Comparison of ENCODE assay signal across 21 mouse cellular contexts in the genomic region with DNA sequence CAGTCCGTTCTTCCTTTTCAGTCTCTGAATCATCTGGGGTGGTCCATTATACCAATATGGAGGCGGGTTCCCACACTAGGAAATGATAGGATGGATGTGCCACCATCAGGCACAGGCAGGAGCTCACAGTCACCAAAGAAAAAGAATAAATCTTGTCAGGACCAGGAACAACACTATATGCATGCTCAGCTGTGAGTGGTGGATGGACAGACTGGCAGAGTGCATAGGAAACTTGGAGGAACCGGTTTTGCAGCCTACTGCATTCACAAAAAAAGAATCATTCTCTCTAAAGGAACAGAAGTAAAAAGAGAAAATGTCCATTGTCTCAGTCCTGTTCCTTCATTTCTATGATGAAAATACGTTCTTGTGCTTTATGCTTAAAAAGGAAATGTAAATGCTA.
DNase-seq lines count a peak whose midpoint lies in the region; ATAC-seq and TF ChIP-seq lines count a peak whose summit lies in the region.
"Had no signal": no experiment of that assay in that cellular context is flagged by ENCODE, and none has a peak within 500 bp of the region (broad histone marks: within the 10 kb centered on the region; RNA-seq: fewer than 3 reads in every experiment).

No protein-coding gene starts in this region.

- DNase-seq in intestine, embryonic 14.5 days (ENCODE audit: low spot score) = peak; percentile 45
- DNase-seq in lung, adult 18-20 months = no peak
- DNase-seq in stomach, postnatal 0 days (ENCODE audit: low spot score) = no peak
- peak; percentile 66 for DNase-seq in embryonic facial prominence, embryonic 14.5 days (ENCODE audit: low spot score)
- no peak for DNase-seq in forebrain, embryonic 11.5 days (ENCODE audit: low spot score)
- DNase-seq: adrenal gland, postnatal 10 days; cerebellum, adult 11 months; cerebellum, adult 8-10 months; cerebellum, postnatal 14 days; embryo, embryonic 11 days; gastrocnemius, postnatal 36 days; heart, adult 11 months; heart, postnatal 36 days had no signal

- no peak for TF ChIP-seq CTCF in stomach, postnatal 0 days (IDR thresholded peaks at IDR 0.05; ENCODE audit: low read depth)

- H3K9ac ChIP-seq in intestine, embryonic 14.5 days (ENCODE audit: low read length) = no peak overlapping the region
- H3K9ac ChIP-seq in intestine, embryonic 16.5 days (ENCODE audit: low read depth, low read length) = no peak overlapping the region
- H3K9ac ChIP-seq in lung, embryonic 16.5 days (ENCODE audit: low read length) = no peak overlapping the region
- H3K9ac ChIP-seq in stomach, embryonic 14.5 days (replicated peaks; ENCODE audit: low read depth, low read length) = no peak overlapping the region
- H3K9ac ChIP-seq in stomach, postnatal 0 days (ENCODE audit: low read length) = no peak overlapping the region
- no peak overlapping the region for H3K9ac ChIP-seq in embryonic facial prominence, embryonic 14.5 days (ENCODE audit: low read depth, low read length)
- no peak overlapping the region for H3K9ac ChIP-seq in forebrain, embryonic 11.5 days (ENCODE audit: low read length)
- H3K9ac ChIP-seq: embryonic facial prominence, embryonic 15.5 days; forebrain, embryonic 15.5 days; heart, embryonic 13.5 days had no signal

- no peaks in the 10 kb centered on the region for H3K9me3 ChIP-seq in intestine, embryonic 14.5 days (ENCODE audit: control insufficient read depth, low read length)
- no peaks in the 10 kb centered on the region for H3K9me3 ChIP-seq in intestine, embryonic 16.5 days (ENCODE audit: control insufficient read depth, low read length)
- no peaks in the 10 kb centered on the region for H3K9me3 ChIP-seq in lung, embryonic 16.5 days (ENCODE audit: control insufficient read depth, low read length)
- no peaks in the 10 kb centered on the region for H3K9me3 ChIP-seq in stomach, embryonic 14.5 days (ENCODE audit: control insufficient read depth, low read depth, low read length)
- no peaks in the 10 kb centered on the region for H3K9me3 ChIP-seq in stomach, postnatal 0 days (ENCODE audit: control insufficient read depth, low read length)
- 0 out of 2 replicates have a peak, but pooled peaks cover 3% of the 10 kb centered on the region for H3K9me3 ChIP-seq in embryonic facial prominence, embryonic 14.5 days (ENCODE audit: control insufficient read depth, low read length)
- no peaks in the 10 kb centered on the region for H3K9me3 ChIP-seq in forebrain, embryonic 11.5 days (ENCODE audit: control insufficient read depth, low read length)
- H3K9me3 ChIP-seq: embryonic facial prominence, embryonic 15.5 days; forebrain, embryonic 10.5 days; forebrain, embryonic 15.5 days; heart, embryonic 13.5 days had no signal

- no peak for ATAC-seq in intestine, embryonic 14.5 days (replicated peaks; ENCODE audit: low FRiP score, low TSS enrichment, low read depth)
- no peak for ATAC-seq in intestine, embryonic 16.5 days
- ATAC-seq in lung, embryonic 16.5 days (ENCODE audit: low read depth) = no peak
- ATAC-seq in stomach, embryonic 14.5 days (ENCODE audit: insufficient number of reproducible peaks, insufficient read depth, low FRiP score, low read depth) = no peak
- no peak for ATAC-seq in stomach, postnatal 0 days (ENCODE audit: low FRiP score, low TSS enrichment)
- ATAC-seq in embryonic facial prominence, embryonic 14.5 days (ENCODE audit: low read depth) = no peak
- no peak for ATAC-seq in forebrain, embryonic 11.5 days (replicated peaks; ENCODE audit: low FRiP score)
- ATAC-seq: forebrain, embryonic 15.5 days had no signal

- peaks cover 4% of the 10 kb centered on the region; the same call in 1 of the 2 replicates for H3K4me1 ChIP-seq in intestine, embryonic 14.5 days (replicated peaks; ENCODE audit: control insufficient read depth, insufficient read depth, low read length)
- H3K4me1 ChIP-seq in intestine, embryonic 16.5 days (ENCODE audit: control insufficient read depth, insufficient read depth, low read length) = no peaks in the 10 kb centered on the region
- H3K4me1 ChIP-seq in lung, embryonic 16.5 days (replicated peaks; ENCODE audit: control insufficient read depth, insufficient read depth, low read length) = no peaks in the 10 kb centered on the region
- H3K4me1 ChIP-seq in stomach, embryonic 14.5 days (ENCODE audit: control insufficient read depth, insufficient read depth, low read length) = no peaks in the 10 kb centered on the region
- H3K4me1 ChIP-seq in stomach, postnatal 0 days (replicated peaks; ENCODE audit: control insufficient read depth, insufficient read depth) = no peaks in the 10 kb centered on the region
- peaks cover 2% of the 10 kb centered on the region; the same call in 1 of the 2 replicates for H3K4me1 ChIP-seq in embryonic facial prominence, embryonic 14.5 days (ENCODE audit: control insufficient read depth, insufficient read depth, low read length)
- no peaks in the 10 kb centered on the region for H3K4me1 ChIP-seq in forebrain, embryonic 11.5 days (replicated peaks; ENCODE audit: control insufficient read depth, insufficient read depth, low read length)
- H3K4me1 ChIP-seq: embryonic facial prominence, embryonic 15.5 days; forebrain, embryonic 10.5 days; forebrain, embryonic 15.5 days; heart, embryonic 13.5 days had no signal

- no peak overlapping the region for H3K27ac ChIP-seq in intestine, embryonic 14.5 days (ENCODE audit: low read depth)
- no peak overlapping the region for H3K27ac ChIP-seq in intestine, embryonic 16.5 days (ENCODE audit: low read length)
- H3K27ac ChIP-seq in lung, embryonic 16.5 days (ENCODE audit: low read length) = no peak overlapping the region
- 0 out of 2 replicates have a peak overlapping the region, but pooled peaks have one; percentile 58 for H3K27ac ChIP-seq in stomach, embryonic 14.5 days (ENCODE audit: low read length)
- no peak overlapping the region for H3K27ac ChIP-seq in stomach, postnatal 0 days (replicated peaks)
- no peak overlapping the region for H3K27ac ChIP-seq in embryonic facial prominence, embryonic 14.5 days (replicated peaks; ENCODE audit: low read depth, low read length)
- no peak overlapping the region for H3K27ac ChIP-seq in forebrain, embryonic 11.5 days (ENCODE audit: low read depth, low read length)
- H3K27ac ChIP-seq: embryonic facial prominence, embryonic 15.5 days; forebrain, embryonic 10.5 days; forebrain, embryonic 15.5 days; heart, embryonic 13.5 days had no signal

- H3K4me3 ChIP-seq in intestine, embryonic 14.5 days (ENCODE audit: low read depth, low read length) = no peak overlapping the region
- no peak overlapping the region for H3K4me3 ChIP-seq in intestine, embryonic 16.5 days (ENCODE audit: low read length)
- no peak overlapping the region for H3K4me3 ChIP-seq in lung, embryonic 16.5 days (ENCODE audit: low read length)
- H3K4me3 ChIP-seq in stomach, embryonic 14.5 days (ENCODE audit: low read depth, low read length) = no peak overlapping the region
- no peak overlapping the region for H3K4me3 ChIP-seq in stomach, postnatal 0 days (ENCODE audit: low read depth, low read length)
- no peak overlapping the region for H3K4me3 ChIP-seq in embryonic facial prominence, embryonic 14.5 days (ENCODE audit: low read depth, low read length)
- H3K4me3 ChIP-seq in forebrain, embryonic 11.5 days (ENCODE audit: low read depth, low read length) = no peak overlapping the region
- H3K4me3 ChIP-seq: embryonic facial prominence, embryonic 15.5 days; erythroblast, embryonic 14.5 days; forebrain, embryonic 10.5 days; forebrain, embryonic 15.5 days; heart, embryonic 13.5 days had no signal

- 65% methylated on average over 4 of the region's 4 CpGs for WGBS in intestine, embryonic 14.5 days
- WGBS in intestine, embryonic 16.5 days = 65% methylated on average over 4 of the region's 4 CpGs
- 56% methylated on average over 4 of the region's 4 CpGs for WGBS in lung, embryonic 16.5 days
- 62% methylated on average over 4 of the region's 4 CpGs for WGBS in stomach, embryonic 14.5 days
- WGBS in stomach, postnatal 0 days = 57% methylated on average over 4 of the region's 4 CpGs
- WGBS in embryonic facial prominence, embryonic 14.5 days = 62% methylated on average over 4 of the region's 4 CpGs
- WGBS in forebrain, embryonic 11.5 days = 75% methylated on average over 4 of the region's 4 CpGs

- no peak for TF ChIP-seq EP300 in stomach, postnatal 0 days (optimal IDR thresholded peaks at IDR 0.05)

- no peaks in the 10 kb centered on the region for H3K36me3 ChIP-seq in intestine, embryonic 14.5 days (ENCODE audit: control insufficient read depth, insufficient read depth, low read length)
- no peaks in the 10 kb centered on the region for H3K36me3 ChIP-seq in intestine, embryonic 16.5 days (ENCODE audit: control insufficient read depth, insufficient read depth, low read length)
- no peaks in the 10 kb centered on the region for H3K36me3 ChIP-seq in lung, embryonic 16.5 days (ENCODE audit: control insufficient read depth, insufficient read depth, low read length)
- no peaks in the 10 kb centered on the region for H3K36me3 ChIP-seq in stomach, embryonic 14.5 days (ENCODE audit: control insufficient read depth, insufficient read depth, low read length)
- no peaks in the 10 kb centered on the region for H3K36me3 ChIP-seq in stomach, postnatal 0 days (ENCODE audit: control insufficient read depth, insufficient read depth, low read length)
- no peaks in the 10 kb centered on the region for H3K36me3 ChIP-seq in embryonic facial prominence, embryonic 14.5 days (ENCODE audit: control insufficient read depth, insufficient read depth, low read length)
- no peaks in the 10 kb centered on the region for H3K36me3 ChIP-seq in forebrain, embryonic 11.5 days (ENCODE audit: control insufficient read depth, insufficient read depth, low read length)
- H3K36me3 ChIP-seq: embryonic facial prominence, embryonic 15.5 days; forebrain, embryonic 10.5 days; forebrain, embryonic 15.5 days; heart, embryonic 13.5 days had no signal

- no peaks in the 10 kb centered on the region for H3K27me3 ChIP-seq in intestine, embryonic 14.5 days (replicated peaks; ENCODE audit: control insufficient read depth, insufficient read depth, low read length)
- no peaks in the 10 kb centered on the region for H3K27me3 ChIP-seq in intestine, embryonic 16.5 days (replicated peaks; ENCODE audit: control insufficient read depth, insufficient read depth, low read length)
- H3K27me3 ChIP-seq in lung, embryonic 16.5 days (ENCODE audit: control insufficient read depth, insufficient read depth, low read depth, low read length) = no peaks in the 10 kb centered on the region
- no peaks in the 10 kb centered on the region for H3K27me3 ChIP-seq in stomach, embryonic 14.5 days (ENCODE audit: control insufficient read depth, insufficient read depth, low read length)
- no peaks in the 10 kb centered on the region for H3K27me3 ChIP-seq in stomach, postnatal 0 days (ENCODE audit: control insufficient read depth, insufficient read depth, low read length)
- H3K27me3 ChIP-seq in embryonic facial prominence, embryonic 14.5 days (replicated peaks; ENCODE audit: control insufficient read depth, insufficient read depth, low read length) = no peaks in the 10 kb centered on the region
- no peaks in the 10 kb centered on the region for H3K27me3 ChIP-seq in forebrain, embryonic 11.5 days (ENCODE audit: control insufficient read depth, insufficient read depth, low read length)
- H3K27me3 ChIP-seq: embryonic facial prominence, embryonic 15.5 days; forebrain, embryonic 15.5 days; heart, embryonic 13.5 days had no signal

- no peak overlapping the region for H3K4me2 ChIP-seq in intestine, embryonic 14.5 days (ENCODE audit: low read length)
- H3K4me2 ChIP-seq in intestine, embryonic 16.5 days (ENCODE audit: low read depth, low read length) = no peak overlapping the region
- peak overlapping the region; percentile 31; the same call in 1 of the 2 replicates for H3K4me2 ChIP-seq in lung, embryonic 16.5 days (ENCODE audit: low read depth, low read length)
- 0 out of 2 replicates have a peak overlapping the region, but pooled peaks have one; percentile 12 for H3K4me2 ChIP-seq in stomach, embryonic 14.5 days (replicated peaks; ENCODE audit: low read depth, low read length)
- H3K4me2 ChIP-seq in stomach, postnatal 0 days (replicated peaks; ENCODE audit: low read depth) = no peak overlapping the region
- H3K4me2 ChIP-seq in embryonic facial prominence, embryonic 14.5 days (ENCODE audit: low read depth, low read length) = no peak overlapping the region
- H3K4me2 ChIP-seq in forebrain, embryonic 11.5 days (ENCODE audit: low read depth, low read length, severe bottlenecking) = no peak overlapping the region
- H3K4me2 ChIP-seq: embryonic facial prominence, embryonic 15.5 days; forebrain, embryonic 15.5 days; heart, embryonic 13.5 days had no signal

Comparison
In these comparisons a context has a peak if more than half of its experiments do, and no peak if none do; other contexts are left out.
1. H3K4me2 ChIP-seq: peak in lung, embryonic 16.5 days (single experiment) and stomach, embryonic 14.5 days (single experiment); none in intestine, embryonic 14.5 days (single experiment), intestine, embryonic 16.5 days (single experiment), stomach, postnatal 0 days (single experiment), embryonic facial prominence, embryonic 14.5 days (single experiment) and forebrain, embryonic 11.5 days (single experiment).
2. DNase-seq: peak in intestine, embryonic 14.5 days (single experiment) and embryonic facial prominence, embryonic 14.5 days (single experiment); none in lung, adult 18-20 months (0 of 2), stomach, postnatal 0 days (single experiment) and forebrain, embryonic 11.5 days (single experiment).